Mouse (Mus musculus) kidney, adult 2 months (tissue): ENCODE results near the gene Ccn1.

ENCODE experiments used
- CTCF ChIP-seq: fragments of 200-500 bp; conservative IDR thresholded peaks from 2 replicates; pipeline ENCODE4 v1.5.1; 2011; ENCODE audit warnings: low read depth, mild to moderate bottlenecking, control low read depth, low read length, moderate library complexity, mixed read lengths; ENCODE audit not compliant: insufficient read depth, insufficient read length
- POLR2A ChIP-seq: fragments of 200-500 bp; IDR thresholded peaks from one replicate; pipeline ENCODE4 v1.6.1; 2011; ENCODE audit warnings: low read depth, low read length, control low read depth

DNA sequence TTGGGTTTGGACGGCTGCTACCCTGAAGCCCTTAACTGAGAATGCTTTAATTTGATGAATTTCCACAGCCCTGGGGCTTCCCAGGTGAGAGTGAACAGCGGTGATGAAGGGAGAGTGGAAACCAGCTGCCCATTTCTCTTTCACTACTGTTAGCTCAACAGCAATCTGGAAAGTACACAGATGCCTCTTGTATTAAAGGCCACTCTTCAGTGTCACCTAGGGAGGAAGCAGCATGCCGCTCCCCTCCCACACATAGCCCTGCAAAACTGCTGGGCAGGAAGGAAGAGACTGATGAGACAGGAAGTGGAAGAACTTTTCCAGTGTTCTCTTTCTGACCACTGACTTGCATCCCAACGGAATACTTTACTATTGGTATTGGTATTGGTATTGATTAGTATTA, 36.5 kb downstream of the Ccn1 start:
- no peak for TF ChIP-seq CTCF
- TF ChIP-seq POLR2A, result no peak
